Mouse (Mus musculus) lung, adult 2 months (tissue): ENCODE data around the gene Plekhh3.

Experiments
- CTCF ChIP-seq: fragments of 200-500 bp; IDR thresholded peaks from 2 replicates; pipeline ENCODE4 v1.5.1; 2011; ENCODE audit warnings: mild to moderate bottlenecking, low read length, control low read depth; ENCODE audit not compliant: insufficient read depth
- POLR2A ChIP-seq: fragments of 200-500 bp; IDR thresholded peaks from 2 replicates; pipeline ENCODE4 v1.6.1; 2011; ENCODE audit warnings: low read depth, mild to moderate bottlenecking, control low read depth, low read length, borderline replicate concordance; ENCODE audit errors: extremely low read depth

GRCm38 (mm10) chr11:101189495-101190180 lies 18.5 kb upstream of the Plekhh3 start:
- TF ChIP-seq POLR2A, result peak; percentile 18; the same call in 1 of the 2 replicates
- no peak for TF ChIP-seq CTCF
